Mouse (Mus musculus) monocyte, adult 59 days (primary cell): Measurements from ENCODE around the gene Cib2. TPM values are rescaled to one million over a fixed set of nuclear protein-coding genes. Genes with fewer than 3 reads are reported as not detected.

Source experiments
- total RNA-seq, 2 experiments: library from RNA; stranded (reverse); gene quantifications; one replicate each; pipeline ENCODE4 v1.2.4; 2023

The Cib2 gene
- total RNA-seq: 1 to 10 TPM; 8.6 to 9.9 TPM

DNA sequence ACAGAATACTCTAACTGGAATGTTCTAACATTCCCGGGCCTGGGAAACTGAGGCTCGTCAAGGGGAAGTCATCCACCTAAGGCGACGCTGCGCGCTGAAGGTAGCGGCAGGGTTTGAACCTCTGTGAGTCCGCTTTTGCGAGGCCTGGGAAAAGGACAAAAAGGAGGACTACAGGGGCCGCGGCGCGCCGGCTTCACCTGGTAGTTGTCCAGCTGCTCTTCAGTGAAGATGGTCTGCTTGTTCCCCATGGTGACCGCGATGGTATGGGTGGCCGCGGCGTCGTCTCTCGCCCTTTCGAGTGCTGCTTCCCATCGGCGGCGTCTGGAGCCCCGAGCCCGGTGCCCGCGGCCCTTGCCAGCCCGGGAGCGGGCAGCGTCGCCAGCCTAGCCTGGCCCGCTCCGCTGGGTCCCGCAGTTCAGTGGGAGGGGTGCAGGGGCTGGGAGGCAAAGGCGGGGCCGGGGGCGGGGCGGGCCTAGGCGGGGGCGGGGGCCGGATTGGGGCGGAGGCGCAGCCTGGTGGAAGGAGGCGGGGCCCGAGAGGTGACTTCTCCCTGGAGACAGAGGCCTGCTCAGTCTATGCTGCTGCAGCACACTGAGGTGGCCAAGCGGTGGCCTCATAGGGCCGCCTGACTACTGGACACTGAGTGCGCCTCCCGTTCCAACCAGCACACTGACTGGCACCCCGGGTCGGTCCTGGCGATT, at the start of gene Cib2:
TSS of gene Cib2 (minus strand) at position 448 of the 701 bp plus-strand sequence.

DNA sequence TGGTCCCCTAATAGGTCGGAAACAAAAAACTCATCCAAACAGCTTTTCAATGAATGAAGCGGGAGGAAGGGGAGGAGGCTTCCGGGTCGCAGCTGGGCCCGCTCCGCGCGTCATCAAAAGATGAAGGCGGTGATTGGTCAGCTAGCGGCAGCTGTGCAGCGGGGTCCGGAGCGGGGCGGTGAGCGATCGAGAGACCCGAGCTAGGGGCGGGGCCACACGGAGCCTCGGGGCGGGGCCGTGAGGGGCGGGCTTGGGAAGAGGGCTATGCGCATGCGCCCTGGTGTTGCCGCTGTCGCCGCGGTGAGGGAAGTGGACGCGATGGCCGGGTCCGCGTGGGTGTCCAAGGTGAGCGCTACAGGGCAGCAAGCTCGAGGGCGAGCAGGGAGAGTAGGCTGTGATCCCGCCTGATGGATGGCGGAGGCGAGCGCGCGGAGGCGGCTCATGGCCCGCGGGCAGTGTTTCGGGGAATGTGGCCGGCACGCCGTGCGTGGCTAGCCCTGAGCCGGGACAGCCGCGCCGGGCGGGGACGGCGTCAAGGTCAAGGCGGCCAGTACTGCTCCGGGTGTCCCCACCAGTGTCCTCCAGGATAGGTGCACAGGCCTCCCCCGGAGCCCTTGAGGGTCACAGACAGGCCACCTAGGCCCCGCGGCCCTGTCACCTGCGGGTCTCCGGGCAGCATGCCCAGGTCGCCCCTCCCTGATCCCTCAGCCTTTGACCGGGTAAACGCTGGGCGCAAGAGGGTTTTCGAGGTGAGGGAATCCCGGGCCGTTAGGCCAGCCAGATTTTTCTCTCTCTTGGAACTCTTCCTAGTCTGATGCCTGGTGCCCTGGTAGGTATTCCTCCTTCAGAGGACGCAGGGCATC, 26.4 kb upstream of the Cib2 start, which contains the start of gene Idh3a:
TSS of gene Idh3a (plus strand) at position 136 of the 863 bp plus-strand sequence.

DNA sequence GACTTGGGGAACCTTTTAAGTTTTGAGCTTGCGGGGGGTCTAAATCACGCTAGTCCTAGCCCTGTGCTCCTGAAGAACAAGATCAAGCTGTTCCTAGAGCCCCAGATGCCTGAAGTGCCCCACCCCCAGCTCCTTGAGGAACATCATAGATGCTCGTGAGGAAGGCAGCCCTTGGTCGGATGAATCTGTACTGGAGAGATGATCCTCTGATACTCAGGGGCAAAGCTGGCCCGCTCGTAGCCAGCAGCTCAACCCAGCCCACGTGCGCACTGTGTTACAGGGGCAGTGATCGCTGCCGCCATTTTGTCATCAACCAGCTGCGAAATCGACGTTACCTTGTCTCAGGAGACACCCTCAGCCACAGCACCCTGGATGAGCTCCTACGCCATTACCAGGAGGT, 21.3 kb downstream of the Cib2 start, which contains the start of gene Sh2d7:
TSS of gene Sh2d7 (plus strand) at position 301 of the 400 bp plus-strand sequence.

DNA sequence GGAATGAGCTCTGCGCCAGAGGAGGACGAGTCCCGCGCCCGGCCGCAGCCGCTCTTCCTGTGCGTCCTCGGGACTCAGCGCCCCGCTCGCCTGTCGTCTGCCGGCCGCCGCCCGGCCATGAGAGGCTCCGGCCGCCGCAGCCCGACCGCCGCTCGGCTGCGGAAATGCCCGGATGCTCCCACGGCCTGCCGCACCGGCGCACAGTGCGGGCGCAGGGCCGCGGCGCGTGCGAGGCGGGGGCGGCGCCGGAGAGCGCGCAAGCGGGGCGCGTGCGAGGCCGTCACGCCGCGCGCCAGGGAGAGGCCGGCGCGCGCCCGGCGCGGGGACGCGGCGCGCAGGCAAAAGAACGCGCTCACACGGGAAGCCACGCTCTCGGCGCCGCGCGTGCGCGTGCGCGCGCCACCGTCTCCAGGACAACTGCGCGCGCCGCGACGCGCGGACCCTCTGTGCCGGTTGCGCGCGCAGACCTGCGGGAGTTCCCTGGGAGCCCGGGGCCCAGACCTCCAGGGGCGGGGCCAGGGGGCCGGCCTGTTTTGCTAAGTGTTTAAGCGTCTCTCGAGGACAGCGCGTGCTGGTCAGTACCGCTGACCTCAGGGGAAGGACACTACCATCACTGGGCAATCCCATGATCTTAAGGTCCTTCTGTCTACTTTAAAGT, 58.4 kb downstream of the Cib2 start, which contains the start of gene Dmxl2:
TSS of gene Dmxl2 (minus strand) at position 174 of the 658 bp plus-strand sequence.

Other genes starting within 250 kb of the Cib2 start
- gene Dmxl2, start 58.6 kb downstream of the Cib2 start, total RNA-seq: 10 to 100 TPM; 23.7 to 26.2 TPM
- gene Sh2d7, start 21.2 kb downstream of the Cib2 start, total RNA-seq: not detected
- 10 to 100 TPM; 16.8 to 18.6 TPM for gene Idh3a, start 26.1 kb upstream of the Cib2 start, total RNA-seq
- under 1 TPM; 0.58 to 0.76 TPM for gene Acsbg1, start 101.7 kb upstream of the Cib2 start, total RNA-seq
- 1 to 10 TPM; 1.4 to 1.7 TPM for gene Dnaja4, start 138.7 kb upstream of the Cib2 start, total RNA-seq
- 10 to 100 TPM; 38.8 to 41.4 TPM for gene Wdr61, start 174.3 kb upstream of the Cib2 start, total RNA-seq
- gene Crabp1, start 204.5 kb upstream of the Cib2 start, total RNA-seq: not detected